Mouse (Mus musculus) CH12F3 (cell line): ENCODE measurements around the gene Rasa2.

Experiments used
- in situ Hi-C: fragments of 300-500 bp; cut with MboI; formaldehyde crosslinking; loops from 2 replicates; pipeline ENCODE4 v1.14.3; 2020; ENCODE audit warnings: low sequenced_read_pairs

Gene Rasa2

DNA sequence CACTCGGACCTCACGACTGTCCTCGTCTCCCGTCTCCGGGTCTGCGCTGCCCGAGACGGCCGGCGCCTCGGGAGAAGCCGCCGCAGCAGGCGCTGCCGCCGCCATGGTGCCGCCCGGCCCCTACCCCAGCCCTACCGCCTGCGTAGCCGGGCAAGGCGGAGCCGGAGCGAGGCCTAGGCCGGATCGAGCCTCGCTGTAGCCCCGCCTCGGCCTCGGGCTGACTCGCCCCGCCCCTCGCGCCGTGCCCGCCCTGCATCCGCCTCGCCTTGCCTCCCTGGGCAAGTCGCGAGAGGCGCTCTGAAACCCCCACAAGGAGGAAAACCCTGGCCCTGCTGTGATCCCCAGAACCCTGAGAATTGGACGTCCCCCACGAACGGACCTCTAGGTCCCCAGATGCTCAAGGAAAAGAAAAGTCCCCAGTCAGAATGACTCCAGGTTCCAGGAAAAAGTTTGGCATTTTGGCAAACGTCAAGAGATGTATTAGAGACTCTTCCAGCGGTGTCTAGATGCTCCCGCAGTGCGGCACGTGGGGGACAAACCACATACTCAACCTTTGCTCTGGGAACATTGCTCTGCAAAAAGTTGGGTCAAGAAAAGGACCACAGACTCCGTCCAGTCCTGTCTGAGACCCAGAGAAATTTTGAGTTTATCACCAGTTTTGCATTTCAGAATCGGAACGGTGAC, at the start of gene Rasa2:
Gene Rasa2, minus strand, starts transcription at position 229 of the 684 bp plus-strand sequence.
- in situ Hi-C loops = no loop called here

DNA sequence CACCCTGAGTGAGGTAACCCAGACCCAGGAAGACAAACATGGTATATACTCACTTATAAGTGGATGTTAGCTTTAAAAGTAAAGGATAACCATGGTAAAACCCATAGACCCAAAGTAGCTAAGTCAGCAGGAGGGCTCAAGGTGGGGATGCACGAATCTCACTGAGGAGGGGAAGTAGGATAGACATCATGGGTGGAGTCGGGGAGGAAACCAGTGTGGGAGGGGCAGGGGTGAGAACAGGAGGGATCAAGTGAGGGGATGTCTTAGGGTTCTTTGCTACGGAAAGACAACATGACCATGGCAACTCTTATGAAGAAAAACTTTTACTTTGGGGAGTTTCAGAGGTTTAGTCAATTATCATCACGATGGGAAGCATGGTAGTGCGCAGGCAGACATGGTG, 47.2 kb upstream of the Rasa2 start:
- in situ Hi-C loops = loop anchor here (5.0 to 10.0 kb wide), 2 partner anchors 79 to 116 kb away; no protein-coding TSS in a partner anchor

DNA sequence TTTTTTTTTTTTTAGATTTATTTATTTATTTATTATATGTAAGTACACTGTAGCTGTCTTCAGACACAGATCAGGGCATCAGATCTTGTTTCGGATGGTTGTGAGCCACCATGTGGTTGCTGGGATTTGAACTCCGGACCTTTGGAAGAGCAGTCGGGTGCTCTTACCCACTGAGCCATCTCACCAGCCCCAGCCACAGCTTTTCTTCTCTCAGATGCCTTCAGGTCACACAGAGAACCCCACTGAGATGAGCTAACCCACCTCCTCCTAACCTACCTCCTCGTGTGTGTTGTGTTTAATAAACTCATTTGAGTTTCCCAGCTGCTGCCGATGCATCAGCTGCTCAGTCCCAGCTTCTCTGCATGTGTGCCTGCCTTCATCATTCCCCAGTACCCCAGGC, 46.3 kb upstream of the Rasa2 start:
- in situ Hi-C loops = loop anchor here (5.0 to 10.0 kb wide), 2 partner anchors 80 to 117 kb away; no protein-coding TSS in a partner anchor

DNA sequence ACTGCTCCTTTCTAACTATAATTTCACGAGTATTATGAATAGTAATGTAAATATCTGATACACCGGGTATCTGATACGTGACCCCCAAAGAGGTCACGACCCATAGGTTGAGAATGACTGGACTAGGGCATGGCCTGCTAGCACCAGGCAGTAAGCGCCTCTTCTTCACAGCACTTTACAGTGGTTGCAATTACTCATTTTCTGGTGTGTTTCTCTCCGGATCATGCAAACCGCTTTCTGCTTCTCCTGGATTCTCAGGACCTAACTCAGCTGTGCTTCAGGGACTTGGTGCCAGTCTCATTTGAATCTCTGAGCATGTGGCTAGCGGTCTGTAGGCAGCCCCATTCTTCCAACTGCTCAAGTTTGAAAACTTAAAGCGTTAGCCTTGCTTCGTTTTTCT, 45.3 kb upstream of the Rasa2 start:
- in situ Hi-C loops = loop anchor here (5.0 to 10.0 kb wide), 2 partner anchors 81 to 118 kb away; no protein-coding TSS in a partner anchor

DNA sequence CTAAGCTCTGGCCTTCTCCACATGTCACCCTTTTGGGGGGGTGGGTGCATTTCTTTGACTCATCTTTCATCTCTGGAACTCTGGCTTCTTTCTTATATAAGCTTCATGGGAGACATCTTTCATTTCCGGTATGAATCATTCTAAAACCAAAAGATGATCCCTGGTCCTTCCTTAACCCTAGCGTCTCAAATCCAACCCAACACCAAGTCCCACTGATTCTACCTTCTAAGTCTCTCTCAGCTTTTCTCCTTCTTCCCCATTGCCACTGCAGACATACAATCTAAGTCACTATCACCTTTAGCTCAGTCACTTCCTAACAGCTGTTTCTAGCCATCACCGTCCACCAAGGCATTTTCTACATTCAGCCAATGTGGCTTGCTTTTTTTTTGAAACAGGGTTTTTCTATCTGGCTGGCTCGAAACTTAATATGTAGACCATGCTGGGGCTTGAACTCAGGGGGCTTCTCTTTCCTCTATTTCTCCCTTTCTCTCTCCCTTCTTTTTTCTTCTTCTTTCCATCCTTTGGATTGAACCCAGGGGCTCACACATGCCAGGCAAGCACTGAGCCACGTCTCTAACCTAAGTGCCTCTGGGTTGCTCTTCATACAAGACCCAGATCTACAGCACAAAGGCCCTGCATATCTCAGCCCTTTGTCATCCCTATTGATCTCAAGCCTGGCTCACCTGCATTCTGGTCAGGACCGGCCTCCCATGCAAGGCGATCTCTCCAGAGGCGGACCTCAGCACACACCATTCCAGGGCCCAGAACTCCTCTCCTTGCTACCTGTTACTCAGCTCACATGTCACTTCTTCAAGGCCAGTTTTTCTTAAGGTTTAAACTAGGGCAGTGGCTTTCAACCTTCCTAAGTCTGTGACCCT, 44.6 kb upstream of the Rasa2 start:
- in situ Hi-C loops = loop anchor here (5.0 to 10.0 kb wide), 2 partner anchors 81 to 119 kb away; no protein-coding TSS in a partner anchor

DNA sequence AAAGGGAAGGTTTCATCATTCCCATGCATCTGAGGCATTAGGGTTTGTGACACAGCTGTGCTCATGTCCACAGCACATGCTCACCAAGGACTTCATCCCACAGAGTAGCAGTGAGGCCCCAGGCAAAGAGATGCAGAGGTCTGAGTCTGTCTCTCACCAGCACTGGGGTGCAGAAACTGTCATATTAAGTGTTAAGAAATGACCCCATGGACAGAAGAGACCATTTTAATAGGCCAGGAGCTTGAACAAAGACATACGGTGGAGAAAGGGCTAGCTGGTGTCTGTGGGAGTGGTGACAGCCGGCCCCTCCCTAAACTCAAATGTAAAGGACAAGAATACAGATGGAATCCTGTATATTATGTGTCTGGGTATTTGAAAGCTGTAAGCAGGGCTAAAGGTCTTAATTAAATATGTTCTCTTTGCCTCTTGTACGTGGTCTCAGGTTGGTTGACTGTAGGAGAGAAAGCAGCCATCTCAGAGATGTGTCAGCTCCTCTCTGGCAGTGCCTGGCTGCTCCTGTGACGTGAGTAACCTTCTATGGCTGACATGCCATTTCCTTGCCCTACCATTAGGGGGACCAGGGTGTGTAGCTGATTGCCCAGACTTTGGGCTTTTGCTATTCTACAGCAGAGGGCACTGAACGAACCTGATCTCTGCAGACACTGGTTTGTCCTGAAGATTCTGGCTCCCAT, 43.8 kb upstream of the Rasa2 start:
- in situ Hi-C loops = loop anchor here (5.0 to 10.0 kb wide), 2 partner anchors 82 to 120 kb away; no protein-coding TSS in a partner anchor

DNA sequence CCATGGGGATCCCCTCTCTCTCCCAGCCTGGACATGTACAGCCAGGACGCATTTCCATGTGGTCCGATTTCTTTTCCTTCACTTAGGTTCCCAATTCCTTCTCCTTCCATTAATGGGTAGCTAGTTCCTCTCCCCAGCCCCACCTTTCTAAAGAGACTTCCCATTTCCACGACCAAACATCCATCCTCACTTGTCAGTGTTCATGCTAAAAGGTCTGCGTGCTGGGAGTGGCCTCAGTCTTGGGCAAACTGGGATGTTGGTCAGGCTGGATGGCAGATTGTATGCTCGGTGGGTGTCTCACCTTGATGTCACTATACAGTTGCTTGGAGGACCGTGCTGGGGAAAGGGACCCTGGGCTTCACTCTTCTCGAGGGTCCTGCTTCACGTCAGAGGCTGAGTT, 42.9 kb upstream of the Rasa2 start:
- in situ Hi-C loops = loop anchor here (10.0 to 25.0 kb wide), 2 partner anchors 120 to 387 kb away; no protein-coding TSS in a partner anchor

DNA sequence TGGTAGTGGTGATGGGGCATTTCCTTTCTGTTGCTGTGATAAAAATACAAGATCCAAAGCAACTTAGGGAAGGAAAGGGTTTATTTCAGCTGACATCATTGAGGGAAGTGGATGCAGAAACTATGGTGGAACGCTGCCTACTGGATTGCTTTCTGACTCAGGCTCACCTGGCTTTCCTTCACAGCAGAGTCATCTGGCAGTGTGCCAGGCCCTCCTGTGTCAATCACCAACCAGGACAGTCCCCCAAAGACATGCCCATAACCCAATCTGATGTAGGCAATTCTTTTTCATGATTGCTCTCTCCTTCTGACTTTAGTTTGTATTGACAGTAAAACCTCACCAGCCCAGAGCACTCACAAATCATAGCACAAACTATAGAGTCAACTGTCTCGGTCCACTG, 41.0 kb upstream of the Rasa2 start:
- in situ Hi-C loops = loop anchor here (10.0 to 25.0 kb wide), 2 partner anchors 122 to 385 kb away; no protein-coding TSS in a partner anchor

DNA sequence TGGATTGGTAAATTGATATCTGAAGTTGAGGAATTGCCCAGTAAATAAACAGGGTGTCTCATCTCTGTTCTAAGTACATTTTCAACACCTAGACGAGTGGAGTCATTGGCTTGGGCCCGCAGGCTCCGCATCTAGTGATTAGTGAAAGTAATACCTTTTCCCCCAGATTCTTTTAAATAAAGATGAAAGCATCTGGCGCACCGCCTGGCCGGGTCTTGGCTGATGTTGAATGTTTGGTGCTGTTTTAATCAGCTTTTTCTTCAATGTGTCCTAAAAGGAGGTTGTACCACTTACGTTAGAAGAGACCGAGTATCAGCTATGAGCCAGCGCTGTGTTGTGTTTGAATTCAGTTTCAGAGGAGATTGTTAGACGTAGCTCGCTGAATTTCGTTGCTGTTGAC, 39.8 kb upstream of the Rasa2 start:
- in situ Hi-C loops = loop anchor here (10.0 to 25.0 kb wide), 2 partner anchors 124 to 384 kb away; no protein-coding TSS in a partner anchor

DNA sequence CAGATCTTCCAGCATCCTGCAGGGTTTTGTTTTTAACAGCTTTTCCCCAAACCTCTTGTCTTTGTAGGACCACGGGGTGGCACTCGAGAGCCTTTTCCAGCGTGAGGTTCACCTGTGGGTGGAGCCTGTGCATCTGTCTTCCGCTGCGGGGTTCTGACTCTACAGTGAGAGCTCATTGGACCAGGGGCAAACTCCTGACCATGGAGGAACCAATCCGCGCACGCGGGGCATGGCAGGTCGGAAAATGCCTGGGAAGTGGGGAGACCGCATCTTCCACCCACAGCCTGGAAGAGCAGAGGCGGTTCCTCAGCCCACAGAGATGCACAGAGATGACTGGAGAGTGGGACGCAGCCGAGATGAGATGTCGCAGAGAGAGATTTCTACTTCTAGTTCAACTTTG, 38.5 kb upstream of the Rasa2 start:
- in situ Hi-C loops = loop anchor here (10.0 to 25.0 kb wide), 2 partner anchors 125 to 383 kb away; no protein-coding TSS in a partner anchor

DNA sequence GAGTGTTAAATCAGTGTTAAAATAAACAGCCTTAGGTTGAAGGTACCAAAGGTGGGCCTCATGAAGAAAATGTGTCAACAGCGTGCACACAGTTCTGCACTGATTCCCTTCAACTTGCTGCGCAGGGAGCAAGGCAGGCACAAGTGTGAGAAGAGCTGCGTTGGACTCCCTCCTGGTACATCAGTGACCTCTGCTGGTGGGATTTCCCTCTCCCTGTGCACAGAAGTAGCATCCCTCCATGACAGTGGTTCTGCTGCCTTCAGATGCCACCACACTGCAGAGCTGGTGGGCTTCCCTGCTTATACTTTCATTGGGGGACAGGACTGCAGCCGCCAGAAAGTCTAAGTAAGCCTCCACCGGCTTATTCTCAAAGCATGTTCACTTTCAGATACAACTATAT, 37.2 kb upstream of the Rasa2 start:
- in situ Hi-C loops = loop anchor here (25.0 kb wide), 1 partner anchor 381 kb away; no protein-coding TSS in a partner anchor

DNA sequence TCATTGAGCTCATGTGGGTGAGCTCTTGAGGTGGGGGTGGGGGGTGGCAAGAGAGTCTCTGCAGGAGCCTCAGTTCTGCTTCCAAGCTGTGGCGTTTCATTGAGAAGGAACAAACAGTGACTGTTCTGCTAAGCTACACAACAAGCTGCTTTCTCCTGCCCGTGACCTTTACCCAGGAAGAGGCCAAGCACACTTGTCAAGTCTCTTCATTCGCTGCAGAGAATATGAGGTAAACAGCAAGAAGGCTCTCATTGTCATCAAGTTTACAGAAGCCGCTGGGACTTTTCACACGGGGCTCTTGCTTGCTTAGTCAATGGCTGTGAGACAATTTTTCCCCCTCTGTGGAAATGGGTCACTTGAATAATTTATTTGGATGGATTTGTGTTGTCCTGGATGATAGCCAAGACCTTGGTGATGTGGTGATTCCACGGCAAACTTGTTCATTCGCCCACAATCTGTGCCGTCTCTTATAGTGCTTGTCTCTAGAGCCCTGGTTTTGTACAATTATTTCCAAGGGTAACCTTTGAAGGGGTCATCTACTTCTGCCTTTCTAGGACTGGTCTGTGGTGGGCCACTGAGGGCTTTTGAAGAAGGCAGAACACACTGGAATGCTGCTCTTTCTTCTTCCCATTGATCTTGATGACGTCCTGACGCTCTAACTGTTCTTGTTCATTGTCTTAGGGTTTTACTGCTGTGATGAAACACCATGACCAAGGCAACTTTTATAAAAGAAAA, 29.3 kb upstream of the Rasa2 start:
- in situ Hi-C loops = loop anchor here (25.0 kb wide), 1 partner anchor 373 kb away; no protein-coding TSS in a partner anchor

DNA sequence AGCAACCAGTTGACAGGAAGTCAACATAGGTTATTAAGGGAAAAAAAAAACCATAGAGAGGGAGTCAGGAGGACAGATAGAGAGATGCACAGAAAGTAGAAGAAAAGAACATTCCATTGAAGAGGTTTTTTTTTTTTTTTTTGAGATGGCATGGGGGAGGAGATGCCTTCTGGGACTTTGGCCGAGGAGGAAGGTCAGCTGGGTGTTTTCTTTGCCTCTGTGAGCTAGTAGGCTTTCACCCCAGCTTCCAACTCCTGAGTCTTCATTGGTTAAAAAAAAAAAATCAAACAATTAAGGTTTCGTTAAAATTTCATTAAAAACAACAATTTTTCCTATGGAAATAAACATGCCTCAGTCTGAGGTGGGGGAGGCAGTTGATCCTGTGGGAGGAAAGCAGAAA, 28.4 kb upstream of the Rasa2 start:
- in situ Hi-C loops = loop anchor here (10.0 to 25.0 kb wide), 2 partner anchors 85 to 372 kb away; no protein-coding TSS in a partner anchor

DNA sequence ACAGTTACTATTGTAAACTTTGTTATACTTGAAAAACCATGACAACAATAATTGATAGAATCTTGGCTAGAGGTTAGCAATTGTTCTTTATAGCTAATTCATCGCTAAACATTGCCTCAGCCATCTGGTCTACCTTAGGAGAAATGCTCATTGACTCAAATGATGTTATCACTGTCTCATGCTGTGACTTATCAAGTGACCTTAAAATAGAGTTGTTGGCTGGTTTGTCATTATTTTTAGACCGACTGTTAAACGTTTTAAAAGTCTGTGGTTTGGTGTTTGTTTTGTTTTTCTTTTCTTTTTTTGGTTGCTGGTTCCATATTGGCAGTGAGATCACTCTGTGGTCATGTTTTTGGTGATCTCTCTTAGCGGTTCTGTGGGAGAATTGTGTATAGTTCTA, 22.1 kb upstream of the Rasa2 start:
- in situ Hi-C loops = loop anchor here (10.0 to 25.0 kb wide), 2 partner anchors 79 to 366 kb away; no protein-coding TSS in a partner anchor

DNA sequence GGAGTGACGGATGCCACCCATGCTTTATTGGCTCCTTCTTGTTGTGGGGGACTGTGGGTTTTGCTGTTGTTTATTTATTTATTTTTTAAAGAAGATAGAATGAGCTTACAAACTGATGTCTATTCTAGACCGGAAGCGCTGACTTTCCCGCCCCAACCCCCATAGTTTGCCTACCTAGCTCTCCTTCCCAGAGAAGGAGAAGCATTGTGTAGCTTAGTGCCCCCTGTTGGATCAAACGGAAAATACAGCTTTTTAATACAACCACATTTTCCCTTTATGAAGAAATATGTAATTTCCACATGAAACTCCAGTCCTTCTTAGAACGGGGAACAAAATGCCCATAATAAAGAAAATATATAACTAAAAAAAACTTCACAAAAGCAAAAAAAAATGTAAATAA, 21.3 kb upstream of the Rasa2 start:
- in situ Hi-C loops = loop anchor here (10.0 to 25.0 kb wide), 2 partner anchors 78 to 365 kb away; no protein-coding TSS in a partner anchor

DNA sequence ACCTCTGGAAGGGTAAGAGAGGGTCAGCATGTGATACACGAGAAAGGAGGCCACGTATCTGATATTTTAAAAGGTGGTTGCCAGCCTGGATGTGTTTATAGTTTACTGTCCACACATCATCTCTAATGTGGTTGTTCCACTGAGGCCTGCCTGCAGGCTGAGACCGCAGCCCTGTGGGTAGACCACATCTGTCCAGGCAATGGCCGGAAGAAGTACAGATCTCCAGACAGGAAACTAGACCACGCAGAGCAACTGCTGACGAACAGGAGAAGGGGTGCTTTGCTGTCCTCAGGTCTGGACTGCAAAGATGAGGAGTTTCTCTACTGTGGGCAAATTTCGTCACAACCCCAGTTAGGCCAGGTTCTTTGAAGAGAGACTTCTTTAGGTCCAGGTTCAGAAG, 19.4 kb upstream of the Rasa2 start:
- in situ Hi-C loops = loop anchor here (10.0 to 25.0 kb wide), 2 partner anchors 76 to 364 kb away; no protein-coding TSS in a partner anchor

DNA sequence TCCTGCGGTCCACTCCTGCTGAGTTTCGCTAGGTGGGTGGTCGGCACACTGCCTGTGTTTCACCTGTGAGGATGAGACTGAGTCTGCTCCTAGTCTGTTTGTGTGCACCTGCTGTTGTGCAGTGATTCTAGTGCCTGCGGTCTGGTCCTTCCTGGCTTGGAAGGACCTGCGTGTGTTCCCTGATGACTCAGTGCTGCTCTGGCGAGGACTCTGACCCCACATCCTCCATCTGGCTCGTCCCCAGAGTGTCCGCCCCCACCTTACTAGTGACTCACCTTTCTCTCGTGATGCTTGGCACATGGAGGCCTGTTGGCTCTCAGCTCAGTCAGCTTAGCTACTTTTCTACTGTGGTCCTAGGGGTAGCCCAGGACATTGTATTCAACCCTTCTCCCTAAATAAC, 18.5 kb upstream of the Rasa2 start:
- in situ Hi-C loops = loop anchor here (10.0 to 25.0 kb wide), 2 partner anchors 75 to 363 kb away; no protein-coding TSS in a partner anchor

DNA sequence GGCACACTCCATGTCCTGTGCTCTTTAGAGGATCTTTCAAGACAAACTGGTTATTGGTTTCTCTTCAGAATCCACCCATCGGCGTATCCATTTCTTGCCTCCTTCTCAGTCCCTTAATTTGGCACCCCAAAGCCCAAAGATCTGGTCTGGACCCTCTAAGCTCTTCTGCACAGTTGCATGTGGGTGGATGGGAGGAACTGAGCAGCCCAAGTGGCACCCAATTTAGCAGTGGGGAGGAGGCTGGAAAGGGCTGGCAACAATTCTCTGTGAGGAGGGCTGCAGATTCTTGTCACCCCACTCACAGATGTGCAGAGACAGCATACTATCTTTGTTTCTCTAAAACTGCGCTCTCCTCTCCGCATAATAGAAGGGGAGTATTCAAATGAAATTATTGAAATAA, 17.9 kb upstream of the Rasa2 start:
- in situ Hi-C loops = no loop called here

DNA sequence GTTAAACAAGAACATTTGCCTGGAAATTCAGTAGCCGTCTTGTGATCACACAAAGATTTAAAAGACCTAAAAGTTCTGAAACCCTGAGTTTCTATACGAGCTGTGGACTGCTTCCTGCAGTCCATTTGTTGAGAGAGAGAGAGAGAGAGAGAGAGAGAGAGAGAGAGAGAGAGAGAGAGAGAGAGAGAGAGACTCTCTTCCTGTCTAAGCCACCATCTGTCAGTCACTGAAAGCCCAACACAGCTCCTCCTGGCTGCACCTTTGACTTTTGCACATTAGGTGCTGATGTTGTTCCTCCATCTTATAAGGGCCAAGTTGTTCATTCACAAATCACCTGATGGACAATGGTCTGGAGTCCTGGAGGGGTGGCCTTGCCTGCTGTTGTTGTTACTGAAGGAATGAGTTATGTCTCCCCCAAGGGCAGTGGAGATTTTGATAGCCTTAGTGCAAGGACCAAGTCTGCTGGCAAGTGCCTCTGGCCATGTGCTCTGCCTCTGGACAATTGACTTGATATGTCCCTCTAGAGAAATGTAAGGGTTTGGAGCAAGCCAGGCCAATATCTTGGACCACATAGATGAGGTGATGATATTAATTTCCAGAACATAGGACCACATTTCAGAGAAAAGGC, 15.4 kb upstream of the Rasa2 start:
- in situ Hi-C loops = no loop called here
